Mouse (Mus musculus): ENCODE measurements around the gene Glis3.

The Glis3 gene

GRCm38 (mm10) chr19:28382168-28382911 lies 297.5 kb downstream of the Glis3 start:
- no peak for DNase-seq (ENCODE audit: low spot score in 2 of 2)

- DNase-seq (ENCODE audit: low spot score in 2 of 2): no peak
Measured at GRCm38 (mm10) chr19:28381441-28381840, 298.4 kb downstream of the Glis3 start.

- DNase-seq (ENCODE audit: low spot score in 2 of 2): no peak
Measured at GRCm38 (mm10) chr19:28380691-28381262, 299.1 kb downstream of the Glis3 start.

- no peak for DNase-seq (ENCODE audit: low spot score in 2 of 2)
Measured at GRCm38 (mm10) chr19:28377788-28378295, 302.0 kb downstream of the Glis3 start.

GRCm38 (mm10) chr19:28376401-28376800 lies 303.5 kb downstream of the Glis3 start:
- no peak for DNase-seq (ENCODE audit: low spot score in 2 of 2)

- no peak for DNase-seq (ENCODE audit: low spot score in 2 of 2)
Measured at GRCm38 (mm10) chr19:28375746-28376145, 304.1 kb downstream of the Glis3 start.

- no peak for DNase-seq (ENCODE audit: low spot score in 2 of 2)
Measured at GRCm38 (mm10) chr19:28374524-28374923, 305.4 kb downstream of the Glis3 start.

- DNase-seq (ENCODE audit: low spot score in 2 of 2): no peak
Measured at GRCm38 (mm10) chr19:28368215-28368614, 311.7 kb downstream of the Glis3 start.

GRCm38 (mm10) chr19:28367274-28367673 lies 312.6 kb downstream of the Glis3 start:
- no peak for DNase-seq (ENCODE audit: low spot score in 2 of 2)

GRCm38 (mm10) chr19:28366766-28367165 lies 313.1 kb downstream of the Glis3 start:
- DNase-seq (ENCODE audit: low spot score in 2 of 2): no peak

- DNase-seq (ENCODE audit: low spot score in 2 of 2): peak in 1 of 2 experiments; percentile 10
Measured at GRCm38 (mm10) chr19:28365897-28366296, 314.0 kb downstream of the Glis3 start.

GRCm38 (mm10) chr19:28360884-28361283 lies 319.0 kb downstream of the Glis3 start:
- DNase-seq (ENCODE audit: low spot score in 2 of 2): no peak

- no peak for DNase-seq (ENCODE audit: low spot score in 2 of 2)
Measured at GRCm38 (mm10) chr19:28357595-28357994, 322.3 kb downstream of the Glis3 start.

- DNase-seq (ENCODE audit: low spot score in 2 of 2): no peak
Measured at GRCm38 (mm10) chr19:28351068-28352066, 328.5 kb downstream of the Glis3 start.

GRCm38 (mm10) chr19:28347080-28347825 lies 332.6 kb downstream of the Glis3 start:
- no peak for DNase-seq (ENCODE audit: low spot score in 2 of 2)

- DNase-seq (ENCODE audit: low spot score in 2 of 2): no peak
Measured at GRCm38 (mm10) chr19:28343640-28344039, 336.2 kb downstream of the Glis3 start.

GRCm38 (mm10) chr19:28337574-28337973 lies 342.3 kb downstream of the Glis3 start:
- DNase-seq (ENCODE audit: low spot score in 2 of 2): no peak

GRCm38 (mm10) chr19:28336651-28337510 lies 343.0 kb downstream of the Glis3 start:
- DNase-seq (ENCODE audit: low spot score in 2 of 2): no peak

GRCm38 (mm10) chr19:28335890-28336289 lies 344.0 kb downstream of the Glis3 start:
- DNase-seq (ENCODE audit: low spot score in 2 of 2): no peak

Data from spleen, postnatal 14 days (tissue).